Mouse (Mus musculus) E14TG2a.4 (cell line): ENCODE measurements around the gene Slc35b4.

Source experiments
- CTCF ChIP-seq: conservative IDR thresholded peaks from 2 replicates; pipeline ENCODE4 v1.5.1; 2014; ENCODE audit warnings: low read length
- NANOG ChIP-seq: IDR thresholded peaks from 2 replicates; pipeline ENCODE4 v1.6.1; 2014; ENCODE audit warnings: borderline replicate concordance, low read length, mixed read lengths
- POU5F1 ChIP-seq: IDR thresholded peaks from 2 replicates; pipeline ENCODE4 v1.6.1; 2014; ENCODE audit warnings: low read length, borderline replicate concordance

DNA sequence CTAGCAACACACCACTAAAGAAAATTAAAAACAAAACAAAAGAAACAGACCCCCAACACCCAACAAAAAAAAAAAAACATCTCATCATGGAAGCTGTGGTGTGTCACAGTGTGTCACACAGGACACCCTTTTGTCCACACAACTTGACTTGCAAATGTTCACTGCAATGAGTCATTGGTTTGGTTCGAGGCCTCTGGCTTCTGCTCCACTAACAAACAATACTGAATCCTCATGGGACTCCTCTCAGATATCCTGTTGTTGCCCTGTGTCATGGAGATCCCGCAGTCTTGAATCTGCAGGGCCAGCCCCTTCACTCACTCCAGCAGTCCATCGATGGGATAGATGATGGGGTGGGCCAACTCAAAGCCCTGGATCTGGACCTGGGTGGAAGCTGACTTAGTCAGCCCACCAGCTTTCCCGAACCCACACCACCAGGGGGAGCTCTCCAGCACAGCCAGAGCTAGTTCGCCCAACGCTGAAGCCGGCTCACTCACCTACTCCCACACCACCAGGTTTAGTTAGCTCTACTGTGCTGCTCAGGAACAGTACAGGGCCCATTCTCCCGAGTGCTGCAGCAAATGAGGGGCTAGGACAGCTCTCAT, 28.2 kb upstream of the Slc35b4 start:
- TF ChIP-seq CTCF (peak; percentile 38), POU5F1 (no peak), NANOG (no peak)
